Mouse (Mus musculus) liver, postnatal 0 days (tissue): ENCODE measurements around the gene Gm1979.
"Not testable (repeated sequence)": the region's sequence is repeated elsewhere in the genome, so short reads cannot be mapped to it uniquely, and the experiment has no call there.

ENCODE experiments used
- CTCF ChIP-seq: sonication (generic); IDR thresholded peaks from 2 replicates; pipeline ENCODE4 v1.5.1; 2016; ENCODE audit warnings: antibody characterized with exemption, low read depth
- EP300 ChIP-seq: IDR thresholded peaks from 2 replicates; pipeline ENCODE4 v1.6.1; 2016; ENCODE audit warnings: antibody characterized with exemption, low read depth, mild to moderate bottlenecking

GRCm38 (mm10) chr5:25957050-25957449, 47.5 kb downstream of the Gm1979 start:
- not testable (repeated sequence) for TF ChIP-seq CTCF, EP300
